Mouse (Mus musculus) C2C12 (cell line): Measurements from ENCODE around the gene Ccn1.

Source experiments
- CTCF ChIP-seq: IDR thresholded peaks from one replicate; pipeline ENCODE4 v1.5.1; 2011; ENCODE audit not compliant: control insufficient read depth, insufficient read depth, insufficient read length
- MYOG ChIP-seq: IDR thresholded peaks from one replicate; pipeline ENCODE4 v1.6.1; 2011; ENCODE audit not compliant: control insufficient read depth, insufficient read length; ENCODE audit errors: extremely low read depth

- TF ChIP-seq MYOG = no peak
- no peak for TF ChIP-seq CTCF
These were observed 7.9 kb downstream of the Ccn1 start for GRCm38 (mm10) chr3:145641878-145642277.
